Mouse (Mus musculus): Measurements from ENCODE around the gene Cd151.

- TF ChIP-seq CTCF (IDR thresholded peaks at IDR 0.05; ENCODE audit: borderline replicate concordance, extremely low read depth, insufficient read depth, insufficient read length) (no peak), POLR2A (IDR thresholded peaks at IDR 0.05; ENCODE audit: borderline replicate concordance, extremely low read depth, insufficient read depth, insufficient read length, poor library complexity, severe bottlenecking) (no peak)
These were observed 7.2 kb upstream of the Cd151 start for GRCm38 (mm10) chr7:141460001-141460390.

Data from brain, embryonic 14.5 days (tissue).